ENCODE assay signal across 8 mouse cellular contexts in the genomic region with DNA sequence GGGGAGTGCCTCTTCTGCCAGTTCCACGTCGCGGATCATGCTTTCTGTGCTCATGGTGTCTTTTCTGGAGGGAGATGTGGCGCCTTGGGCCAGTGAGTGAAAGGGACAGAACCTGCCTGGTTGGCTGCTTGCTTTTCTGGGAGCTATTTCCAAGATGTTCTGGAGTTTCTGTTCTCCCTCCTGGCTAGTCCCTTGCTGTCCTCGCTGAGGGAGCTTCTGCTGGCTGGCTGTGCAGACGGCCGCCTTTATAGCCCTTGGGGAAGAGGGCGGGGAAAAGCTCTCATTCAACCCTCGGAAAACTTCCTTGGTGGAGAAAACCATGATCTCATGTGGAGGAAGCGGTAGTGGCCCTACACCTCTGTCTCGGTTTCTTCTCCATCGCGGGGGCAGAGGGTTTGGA. TPM values are rescaled to one million over a fixed set of nuclear protein-coding genes. Genes with fewer than 3 reads are reported as not detected.
A peak's percentile ranks its signal among the peaks of the same experiment; 100 is the strongest.
DNase-seq lines count a peak whose midpoint lies in the region; ATAC-seq lines count a peak whose summit lies in the region.

A gene (minus strand): TSS at position 221 of the 400 bp plus-strand sequence.

- no peak for ATAC-seq in kidney, embryonic 15.5 days (replicated peaks; ENCODE audit: low FRiP score)
- ATAC-seq in kidney, embryonic 14.5 days (ENCODE audit: low FRiP score, low TSS enrichment), result no peak
- ATAC-seq in heart, embryonic 13.5 days (ENCODE audit: extremely low read depth, insufficient number of reproducible peaks, low FRiP score, low TSS enrichment), result no peak
- ATAC-seq in liver, embryonic 11.5 days (replicated peaks; ENCODE audit: low FRiP score), result no peak
- no peak for ATAC-seq in midbrain, embryonic 13.5 days
- ATAC-seq in forebrain, embryonic 15.5 days (replicated peaks), result no peak

- 29% methylated on average over 13 of the region's 13 CpGs for WGBS in kidney, embryonic 15.5 days
- 28% methylated on average over 13 of the region's 13 CpGs for WGBS in kidney, embryonic 14.5 days
- 30% methylated on average over 13 of the region's 13 CpGs for WGBS in heart, embryonic 13.5 days
- WGBS in liver, embryonic 11.5 days, result 24% methylated on average over 13 of the region's 13 CpGs
- WGBS in midbrain, embryonic 13.5 days, result 51% methylated on average over 13 of the region's 13 CpGs
- WGBS in forebrain, embryonic 15.5 days, result 54% methylated on average over 13 of the region's 13 CpGs

- 0 out of 2 replicates have a peak within 1 kb of the TSS, but pooled peaks have one; percentile 4 for H3K4me3 ChIP-seq in kidney, embryonic 15.5 days (replicated peaks)
- no peak within 1 kb of the TSS for H3K4me3 ChIP-seq in kidney, embryonic 14.5 days (ENCODE audit: low read length)
- H3K4me3 ChIP-seq in heart, embryonic 13.5 days, result peak within 1 kb of the TSS; percentile 21
- H3K4me3 ChIP-seq in liver, embryonic 11.5 days (ENCODE audit: low read depth, low read length), result peak within 1 kb of the TSS; percentile 22
- no peak within 1 kb of the TSS for H3K4me3 ChIP-seq in midbrain, embryonic 13.5 days (replicated peaks)
- H3K4me3 ChIP-seq in forebrain, embryonic 15.5 days, result no peak within 1 kb of the TSS

- H3K4me1 ChIP-seq in kidney, embryonic 15.5 days, result peaks cover 10% of the 10 kb centered on the region
- no peaks in the 10 kb centered on the region for H3K4me1 ChIP-seq in kidney, embryonic 14.5 days (ENCODE audit: control insufficient read depth, insufficient read depth, low read length)
- peaks cover 6% of the 10 kb centered on the region for H3K4me1 ChIP-seq in heart, embryonic 13.5 days
- peaks cover 3% of the 10 kb centered on the region; the same call in 1 of the 2 replicates for H3K4me1 ChIP-seq in liver, embryonic 11.5 days (replicated peaks; ENCODE audit: control insufficient read depth, insufficient read depth, low read length)
- H3K4me1 ChIP-seq in midbrain, embryonic 13.5 days (replicated peaks), result no peaks in the 10 kb centered on the region
- no peaks in the 10 kb centered on the region for H3K4me1 ChIP-seq in forebrain, embryonic 15.5 days

- no peaks in the 10 kb centered on the region for H3K36me3 ChIP-seq in kidney, embryonic 15.5 days
- H3K36me3 ChIP-seq in kidney, embryonic 14.5 days (ENCODE audit: control insufficient read depth, insufficient read depth, low read length), result no peaks in the 10 kb centered on the region
- no peaks in the 10 kb centered on the region for H3K36me3 ChIP-seq in heart, embryonic 13.5 days
- H3K36me3 ChIP-seq in liver, embryonic 11.5 days (ENCODE audit: control insufficient read depth, insufficient read depth, low read length), result no peaks in the 10 kb centered on the region
- no peaks in the 10 kb centered on the region for H3K36me3 ChIP-seq in midbrain, embryonic 13.5 days
- no peaks in the 10 kb centered on the region for H3K36me3 ChIP-seq in forebrain, embryonic 15.5 days

- no peaks in the 10 kb centered on the region for H3K9me3 ChIP-seq in kidney, embryonic 15.5 days (replicated peaks)
- no peaks in the 10 kb centered on the region for H3K9me3 ChIP-seq in kidney, embryonic 14.5 days (ENCODE audit: control insufficient read depth, low read length)
- H3K9me3 ChIP-seq in heart, embryonic 13.5 days, result no peaks in the 10 kb centered on the region
- no peaks in the 10 kb centered on the region for H3K9me3 ChIP-seq in liver, embryonic 11.5 days (ENCODE audit: control insufficient read depth, low read length)
- no peaks in the 10 kb centered on the region for H3K9me3 ChIP-seq in midbrain, embryonic 13.5 days
- no peaks in the 10 kb centered on the region for H3K9me3 ChIP-seq in forebrain, embryonic 15.5 days

- H3K27ac ChIP-seq in kidney, embryonic 15.5 days, result no peak within 1 kb of the TSS
- H3K27ac ChIP-seq in kidney, embryonic 14.5 days (ENCODE audit: low read depth, low read length), result no peak within 1 kb of the TSS
- no peak within 1 kb of the TSS for H3K27ac ChIP-seq in heart, embryonic 13.5 days (replicated peaks)
- no peak within 1 kb of the TSS for H3K27ac ChIP-seq in liver, embryonic 11.5 days (ENCODE audit: low read depth, low read length)
- H3K27ac ChIP-seq in midbrain, embryonic 13.5 days, result no peak within 1 kb of the TSS
- H3K27ac ChIP-seq in forebrain, embryonic 15.5 days (replicated peaks), result no peak within 1 kb of the TSS

- H3K4me2 ChIP-seq in kidney, embryonic 15.5 days, result peak within 1 kb of the TSS; percentile 35
- no peak within 1 kb of the TSS for H3K4me2 ChIP-seq in kidney, embryonic 14.5 days (replicated peaks; ENCODE audit: low read depth, low read length)
- peak within 1 kb of the TSS; percentile 22; the same call in 1 of the 2 replicates for H3K4me2 ChIP-seq in heart, embryonic 13.5 days
- H3K4me2 ChIP-seq in liver, embryonic 11.5 days, result peak within 1 kb of the TSS; percentile 44
- no peak within 1 kb of the TSS for H3K4me2 ChIP-seq in midbrain, embryonic 13.5 days (replicated peaks)
- no peak within 1 kb of the TSS for H3K4me2 ChIP-seq in forebrain, embryonic 15.5 days (replicated peaks)

- no peak within 1 kb of the TSS for H3K9ac ChIP-seq in kidney, embryonic 15.5 days
- no peak within 1 kb of the TSS for H3K9ac ChIP-seq in kidney, embryonic 14.5 days (ENCODE audit: low read depth, low read length)
- H3K9ac ChIP-seq in heart, embryonic 13.5 days, result peak within 1 kb of the TSS; percentile 37; the same call in 1 of the 2 replicates
- H3K9ac ChIP-seq in liver, embryonic 11.5 days (ENCODE audit: low read depth, low read length), result no peak within 1 kb of the TSS
- H3K9ac ChIP-seq in midbrain, embryonic 13.5 days (replicated peaks), result no peak within 1 kb of the TSS
- H3K9ac ChIP-seq in forebrain, embryonic 15.5 days (replicated peaks), result no peak within 1 kb of the TSS

- H3K27me3 ChIP-seq in kidney, embryonic 15.5 days, result peaks cover 70% of the 10 kb centered on the region
- peaks cover 27% of the 10 kb centered on the region for H3K27me3 ChIP-seq in kidney, embryonic 14.5 days (ENCODE audit: control insufficient read depth, insufficient read depth, low read length)
- H3K27me3 ChIP-seq in heart, embryonic 13.5 days (replicated peaks), result peaks cover 91% of the 10 kb centered on the region
- H3K27me3 ChIP-seq in liver, embryonic 11.5 days (replicated peaks; ENCODE audit: control insufficient read depth, insufficient read depth, low read length), result peaks cover 57% of the 10 kb centered on the region
- H3K27me3 ChIP-seq in midbrain, embryonic 13.5 days, result peaks cover 46% of the 10 kb centered on the region
- H3K27me3 ChIP-seq in forebrain, embryonic 15.5 days, result peaks cover 7% of the 10 kb centered on the region; the same call in 1 of the 2 replicates

- DNase-seq in liver, embryonic 11.5 days (ENCODE audit: low spot score), result no peak
- peak; percentile 62 to 76 for DNase-seq in spleen, adult 18-20 months
- no peak for DNase-seq in layer of hippocampus, adult 9-10 months (ENCODE audit: low spot score)

RNA-seq across cellular contexts. Expression of the gene that starts here (rescaled TPM):
- 0.12 TPM in 1 of 2 replicates, not detected in the other for polyA plus RNA-seq in kidney, embryonic 15.5 days (2015; fragmentation: Nextera tagmentation; extraction: Ambion mirVana)
- polyA plus RNA-seq in kidney, embryonic 14.5 days (2014; fragmentation: Nextera tagmentation; extraction: Ambion mirVana), result not detected in 2 replicates
- 0.12 and 0.23 TPM in 2 replicates for polyA plus RNA-seq in heart, embryonic 13.5 days (2015; fragmentation: Nextera tagmentation; extraction: Ambion mirVana)
- 0.47 and 0.53 TPM in 2 replicates for polyA plus RNA-seq in liver, embryonic 11.5 days (2014; fragmentation: Nextera tagmentation; extraction: Ambion mirVana)
- polyA plus RNA-seq in midbrain, embryonic 13.5 days (2015; fragmentation: Nextera tagmentation; extraction: Ambion mirVana), result not detected in 2 replicates
- polyA plus RNA-seq in forebrain, embryonic 15.5 days (2015; fragmentation: Nextera tagmentation; extraction: Ambion mirVana), result not detected in 2 replicates

Comparison
In these comparisons a context has a peak if more than half of its experiments do, and no peak if none do; other contexts are left out.
1. H3K4me2 ChIP-seq: peak in kidney, embryonic 15.5 days (single experiment), heart, embryonic 13.5 days (single experiment) and liver, embryonic 11.5 days (single experiment); none in kidney, embryonic 14.5 days (single experiment), midbrain, embryonic 13.5 days (single experiment) and forebrain, embryonic 15.5 days (single experiment).
2. H3K4me3 ChIP-seq: peak in kidney, embryonic 15.5 days (single experiment), heart, embryonic 13.5 days (single experiment) and liver, embryonic 11.5 days (single experiment); none in kidney, embryonic 14.5 days (single experiment), midbrain, embryonic 13.5 days (single experiment) and forebrain, embryonic 15.5 days (single experiment).
3. DNase-seq: peak in spleen, adult 18-20 months (2 of 2); none in liver, embryonic 11.5 days (single experiment) and layer of hippocampus, adult 9-10 months (single experiment).